Mouse (Mus musculus): ENCODE data around the gene Mettl16. TPM values are rescaled to one million over a fixed set of nuclear protein-coding genes. Genes with fewer than 3 reads are reported as not detected.

The Mettl16 gene
- total RNA-seq, 2 experiments from 2014 or later: 9.9 to 14.7 TPM

Small RNAs within 50 kb of the gene (microRNA-seq; reads per million reads assigned to microRNA genes)
- 0.24 to 1.0 reads per million in 2 experiments for gene Mir6926

Other genes starting within 250 kb of the Mettl16 start
- gene Rap1gap2, start 159.9 kb upstream of the Mettl16 start, total RNA-seq (2021): 10 to 100 TPM; 62.1 to 64.6 TPM
- gene Ccdc92b, start 151.2 kb upstream of the Mettl16 start, total RNA-seq (2021): under 1 TPM; 0.45 to 0.52 TPM
- 100 to 1,000 TPM; 234 to 237 TPM for gene Cluh, start 121.3 kb upstream of the Mettl16 start, total RNA-seq (2021)
- 100 to 1,000 TPM; 236 to 281 TPM for gene Pafah1b1, start 46.2 kb upstream of the Mettl16 start, total RNA-seq (2021)
- 10 to 100 TPM; 12.1 to 14.6 TPM for gene Mnt, start 60.1 kb downstream of the Mettl16 start, total RNA-seq (2021)
- gene Sgsm2, start 126.2 kb downstream of the Mettl16 start, total RNA-seq (2021): 10 to 100 TPM; 12.2 to 12.9 TPM
- gene Tsr1, start 127.2 kb downstream of the Mettl16 start, total RNA-seq (2021): 10 to 100 TPM; 17.1 to 20.1 TPM
- 10 to 100 TPM; 24.1 to 25.3 TPM for gene Smg6, start 155.0 kb downstream of the Mettl16 start, total RNA-seq (2021)
- 10 to 100 TPM; 33.2 to 34.5 TPM for gene Srr, start 155.1 kb downstream of the Mettl16 start, total RNA-seq (2021)

Data from heart, postnatal 10 days (tissue).